Mouse (Mus musculus) urinary bladder, postnatal 25 days (tissue): Measurements from ENCODE around the gene Lnpk.

Experiments used
- DNase-seq: peaks from one replicate; pipeline ENCODE4 v3.0.0; 2022; ENCODE audit warnings: low spot score

Gene Lnpk

GRCm38 (mm10) chr2:74578843-74579489 lies at the start of gene Lnpk:
Gene Lnpk, minus strand, starts transcription at chr2:74579435.
- DNase-seq = peak; percentile 87

- DNase-seq = no peak
Observed at GRCm38 (mm10) chr2:74620368-74620767, 41.1 kb upstream of the Lnpk start.

- no peak for DNase-seq
Observed at GRCm38 (mm10) chr2:74619676-74620246, 40.5 kb upstream of the Lnpk start.

DNA sequence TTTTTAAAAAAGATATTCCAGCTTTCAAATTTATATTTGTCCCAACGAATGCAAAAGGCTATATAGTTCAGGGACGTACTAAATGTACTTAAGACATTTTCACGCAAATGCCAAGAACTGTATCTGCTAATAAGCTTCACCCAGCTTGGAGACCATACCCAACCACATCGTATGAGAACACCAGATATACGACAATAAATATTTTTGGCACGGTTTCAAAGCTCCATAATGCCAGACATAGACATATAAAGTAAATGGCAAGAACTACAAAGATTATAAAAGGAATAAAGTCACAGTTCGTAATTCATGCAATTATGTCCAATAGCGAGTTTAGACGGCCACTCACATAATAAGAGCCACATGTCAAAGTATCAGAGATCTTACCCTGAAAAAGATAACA lies 38.5 kb upstream of the Lnpk start:
- DNase-seq = no peak

GRCm38 (mm10) chr2:74611406-74611805 lies 32.2 kb upstream of the Lnpk start:
- DNase-seq = no peak

- no peak for DNase-seq
Observed at GRCm38 (mm10) chr2:74609350-74609749, 30.1 kb upstream of the Lnpk start.

DNA sequence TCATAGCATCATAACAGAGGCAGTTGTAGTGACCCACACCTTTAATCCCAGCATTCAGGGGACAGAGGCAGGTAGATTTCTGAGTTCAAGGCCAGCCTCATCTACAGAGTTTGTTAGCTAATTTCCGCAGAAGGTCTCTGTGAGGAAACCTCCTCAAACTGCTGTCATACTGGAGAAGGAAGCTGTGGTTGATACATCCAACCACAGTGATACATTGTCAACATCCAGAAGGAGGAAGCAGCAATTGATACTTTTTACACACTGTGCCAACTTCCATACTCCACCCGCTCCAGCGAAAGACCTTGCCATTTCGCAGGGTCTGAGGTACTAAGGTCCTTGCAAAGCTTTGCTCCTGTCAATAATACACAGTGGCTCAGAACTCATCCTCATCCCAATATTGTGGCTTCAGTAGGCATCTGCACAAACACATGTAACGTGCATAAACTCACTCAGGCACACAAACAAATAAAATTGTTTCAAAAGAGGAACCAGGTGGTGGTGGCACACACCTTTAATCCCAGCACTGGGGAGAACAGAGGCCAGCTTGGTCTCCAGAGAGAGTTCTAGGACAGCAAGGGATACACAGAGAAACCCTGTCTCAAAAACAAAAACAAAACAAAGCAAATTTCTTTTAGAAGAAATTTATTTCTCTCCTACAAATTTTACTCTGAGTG lies 27.0 kb upstream of the Lnpk start:
- no peak for DNase-seq

GRCm38 (mm10) chr2:74604011-74604410 lies 24.8 kb upstream of the Lnpk start:
- DNase-seq = no peak

DNA sequence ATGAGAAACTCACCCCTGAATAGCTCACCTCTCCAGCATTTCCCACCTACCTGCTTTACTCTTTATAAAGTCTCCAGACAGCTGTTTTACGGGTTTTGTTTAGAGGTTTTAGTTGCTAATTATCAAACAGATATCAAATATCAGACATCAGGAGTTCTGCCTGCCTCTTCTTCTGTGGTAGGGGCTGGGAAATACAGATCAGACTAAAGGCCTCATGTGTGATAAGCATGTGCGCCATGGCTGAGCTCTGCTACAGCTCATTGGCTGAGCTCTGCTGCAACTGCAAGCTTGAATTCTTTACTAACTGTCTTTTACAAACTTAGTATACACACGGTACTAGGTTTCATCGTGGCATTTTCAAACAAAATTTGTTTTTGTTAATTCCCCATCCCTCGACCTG lies 23.2 kb upstream of the Lnpk start:
- DNase-seq = no peak

- no peak for DNase-seq
Observed at GRCm38 (mm10) chr2:74597169-74597568, 17.9 kb upstream of the Lnpk start.

- DNase-seq = no peak
Observed at GRCm38 (mm10) chr2:74596094-74596493, 16.9 kb upstream of the Lnpk start.

- DNase-seq = peak; percentile 15
Observed at GRCm38 (mm10) chr2:74578146-74578842, 941 bp downstream of the Lnpk start.

DNA sequence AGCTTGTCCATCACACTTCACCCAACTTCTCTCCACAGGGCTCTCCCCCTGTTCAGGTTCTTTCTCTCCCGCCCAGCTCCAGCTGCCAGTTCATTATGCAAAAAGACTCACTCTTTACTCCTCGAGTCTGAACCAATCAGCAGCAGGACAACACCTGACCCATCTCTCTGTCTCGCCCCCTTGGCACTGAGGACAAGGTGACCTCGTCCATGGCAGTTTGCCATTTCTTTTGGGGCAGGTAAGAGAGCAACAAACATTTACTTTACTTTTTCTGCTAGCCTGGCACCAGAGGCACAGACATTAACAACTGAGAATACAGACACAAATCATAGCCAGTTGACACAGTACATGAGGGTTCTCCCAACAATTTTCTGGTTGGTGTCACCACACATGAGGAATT lies 8.8 kb downstream of the Lnpk start:
- DNase-seq = no peak

GRCm38 (mm10) chr2:74559822-74560221 lies 19.4 kb downstream of the Lnpk start:
- no peak for DNase-seq

GRCm38 (mm10) chr2:74559092-74559491 lies 20.1 kb downstream of the Lnpk start:
- no peak for DNase-seq

GRCm38 (mm10) chr2:74557451-74557850 lies 21.8 kb downstream of the Lnpk start:
- no peak for DNase-seq

GRCm38 (mm10) chr2:74551929-74552328 lies 27.3 kb downstream of the Lnpk start:
- no peak for DNase-seq

GRCm38 (mm10) chr2:74548306-74548705 lies 30.9 kb downstream of the Lnpk start:
- DNase-seq = no peak

- no peak for DNase-seq
Observed at GRCm38 (mm10) chr2:74508302-74508701, 70.9 kb downstream of the Lnpk start.

DNA sequence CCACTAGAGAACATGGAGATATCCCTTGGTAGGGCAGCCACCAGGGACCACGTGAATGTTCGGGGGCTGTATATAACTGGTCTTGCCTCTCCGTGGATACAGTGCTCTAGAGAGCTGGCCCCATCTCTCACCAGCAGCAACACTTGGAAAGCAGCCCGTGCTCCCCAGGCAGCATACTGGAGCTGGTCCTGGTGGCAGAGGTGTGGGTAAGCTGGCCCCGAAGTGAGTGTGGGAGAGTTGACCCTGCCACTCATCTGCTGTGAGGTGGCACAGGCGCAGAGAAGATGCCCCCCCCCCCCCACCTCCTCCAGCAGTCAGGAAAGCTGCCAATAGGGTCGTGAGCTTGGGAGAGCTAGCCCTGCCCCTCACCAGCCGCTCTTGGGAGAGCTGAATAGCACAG lies 72.8 kb downstream of the Lnpk start:
- DNase-seq = no peak

- DNase-seq = no peak
Observed at GRCm38 (mm10) chr2:74500307-74500706, 78.9 kb downstream of the Lnpk start.

- no peak for DNase-seq
Observed at GRCm38 (mm10) chr2:74497851-74498250, 81.4 kb downstream of the Lnpk start.

DNA sequence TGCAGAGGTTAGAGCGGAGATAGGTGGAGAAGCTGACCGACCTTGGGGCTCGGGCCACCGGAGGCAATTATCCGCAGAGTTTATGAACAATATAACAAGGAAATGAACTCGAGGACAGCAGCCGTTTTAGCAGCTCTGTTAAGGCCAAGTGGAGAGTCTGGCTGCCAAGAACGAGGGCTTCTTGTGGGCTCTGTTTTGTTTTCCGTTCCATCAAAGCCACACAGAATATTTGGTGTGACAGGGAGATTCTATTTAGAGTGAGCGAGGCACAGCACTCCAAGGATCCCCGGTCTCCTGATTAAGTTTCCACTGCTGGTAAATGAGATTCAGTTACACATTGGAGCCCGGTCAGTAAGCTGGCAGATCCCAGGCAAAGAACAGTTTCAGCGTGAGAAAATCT lies 87.8 kb downstream of the Lnpk start:
- no peak for DNase-seq
